Mouse (Mus musculus) midbrain, embryonic 16.5 days (tissue): ENCODE results near the gene Tgif1. TPM values are rescaled to one million over a fixed set of nuclear protein-coding genes. Genes with fewer than 3 reads are reported as not detected.

Experiments used
- ATAC-seq: fragments of 200-750 bp; cut with Nextera tagmentation; 2 replicates; pipeline ENCODE4 v1.8.0; 2017; ENCODE audit warnings: moderate TSS enrichment
- H3K27ac ChIP-seq: fragments of 300-500 bp; sonication (generic); 2 replicates; pipeline ENCODE4 v1.5.1; 2014; ENCODE audit warnings: mild to moderate bottlenecking, low read length, mixed read lengths
- H3K27me3 ChIP-seq: fragments of 300-500 bp; sonication (generic); 2 replicates; pipeline ENCODE4 v1.6.1; 2014; ENCODE audit warnings: low read depth, low read length, mixed read lengths; ENCODE audit not compliant: control insufficient read depth, insufficient read depth
- H3K36me3 ChIP-seq: fragments of 300-500 bp; sonication (generic); 2 replicates; pipeline ENCODE4 v1.6.1; 2014; ENCODE audit warnings: mild to moderate bottlenecking, low read length, moderate library complexity, mixed read lengths; ENCODE audit not compliant: control insufficient read depth, insufficient read depth
- H3K4me1 ChIP-seq: fragments of 300-500 bp; sonication (generic); 2 replicates; pipeline ENCODE4 v1.6.1; 2014; ENCODE audit warnings: mild to moderate bottlenecking, low read length, mixed read lengths; ENCODE audit not compliant: control insufficient read depth, insufficient read depth
- H3K4me2 ChIP-seq: fragments of 300-500 bp; sonication (generic); 2 replicates; pipeline ENCODE4 v1.6.1; 2014; ENCODE audit warnings: mild to moderate bottlenecking, low read length, mixed read lengths
- H3K4me3 ChIP-seq: fragments of 300-500 bp; sonication (generic); 2 replicates; pipeline ENCODE4 v1.5.1; 2014; ENCODE audit warnings: low read depth, mild to moderate bottlenecking, low read length, moderate library complexity, mixed read lengths
- H3K9ac ChIP-seq: fragments of 300-500 bp; sonication (generic); 2 replicates; pipeline ENCODE4 v1.6.1; 2014; ENCODE audit warnings: low read depth, low read length, mixed read lengths
- H3K9me3 ChIP-seq: fragments of 300-500 bp; sonication (generic); replicated peaks from 2 replicates; pipeline ENCODE4 v1.6.1; 2014; ENCODE audit warnings: mild to moderate bottlenecking, low read length, mixed read lengths; ENCODE audit not compliant: control insufficient read depth, poor library complexity, severe bottlenecking
- WGBS: fragments of 180-500 bp; shearing (Covaris S2); extraction: QIAGEN DNeasy Blood & Tissue Kit; methylation state at CpG from one replicate; pipeline ENCODE4 v1.1.7; 2014; 5-methylcytosine and 5-hydroxymethylcytosine counted together
- polyA plus RNA-seq: library from polyadenylated mRNA; unstranded; fragments of >200 nt; fragmentation: Nextera tagmentation; extraction: Ambion mirVana; gene quantifications from 2 replicates; pipeline ENCODE4 v1.2.1, GENCODE M21; 2015

Gene Tgif1
- polyA plus RNA-seq, 1 experiment from 2014 or later, result 8.2 TPM

- no peaks in the 10 kb centered on the region for H3K27me3 ChIP-seq
- no peak overlapping the region for H3K4me3 ChIP-seq
- H3K4me1 ChIP-seq, result no peaks in the 10 kb centered on the region
- no peaks in the 10 kb centered on the region for H3K36me3 ChIP-seq
- ATAC-seq, result no peak
- WGBS, result 81% methylated on average over 16 of the region's 16 CpGs
- H3K9me3 ChIP-seq, result no peaks in the 10 kb centered on the region
- no peak overlapping the region for H3K4me2 ChIP-seq
- no peak overlapping the region for H3K27ac ChIP-seq
- no peak overlapping the region for H3K9ac ChIP-seq
These were observed 33.5 kb upstream of the Tgif1 start for GRCm38 (mm10) chr17:70886641-70887391.

GRCm38 (mm10) chr17:70885868-70886267, 32.5 kb upstream of the Tgif1 start:
- Histone ChIP-seq H3K27ac (no peak overlapping the region), H3K4me1 (no peaks in the 10 kb centered on the region), H3K4me3 (no peak overlapping the region), H3K4me2 (no peak overlapping the region), H3K27me3 (no peaks in the 10 kb centered on the region), H3K9ac (no peak overlapping the region), H3K9me3 (no peaks in the 10 kb centered on the region), H3K36me3 (no peaks in the 10 kb centered on the region)
- WGBS, result 84% methylated on average over 5 of the region's 5 CpGs
- no peak for ATAC-seq

- Histone ChIP-seq H3K27ac (no peak overlapping the region), H3K9ac (no peak overlapping the region), H3K9me3 (no peaks in the 10 kb centered on the region), H3K4me3 (no peak overlapping the region), H3K4me2 (no peak overlapping the region), H3K27me3 (no peaks in the 10 kb centered on the region), H3K36me3 (no peaks in the 10 kb centered on the region), H3K4me1 (no peaks in the 10 kb centered on the region)
- no peak for ATAC-seq
- 76% methylated on average over 10 of the region's 10 CpGs for WGBS
These were observed 28.6 kb upstream of the Tgif1 start for GRCm38 (mm10) chr17:70881934-70882333.

GRCm38 (mm10) chr17:70881194-70881593, 27.8 kb upstream of the Tgif1 start:
- Histone ChIP-seq H3K36me3 (no peaks in the 10 kb centered on the region), H3K9me3 (no peaks in the 10 kb centered on the region), H3K4me2 (no peak overlapping the region), H3K9ac (no peak overlapping the region), H3K4me3 (no peak overlapping the region), H3K4me1 (no peaks in the 10 kb centered on the region), H3K27me3 (no peaks in the 10 kb centered on the region), H3K27ac (no peak overlapping the region)
- 16% methylated on average over 7 of the region's 7 CpGs for WGBS
- no peak for ATAC-seq

GRCm38 (mm10) chr17:70878237-70878636, 24.9 kb upstream of the Tgif1 start:
- Histone ChIP-seq H3K4me1 (no peaks in the 10 kb centered on the region), H3K9me3 (no peaks in the 10 kb centered on the region), H3K27ac (no peak overlapping the region), H3K27me3 (no peaks in the 10 kb centered on the region), H3K9ac (no peak overlapping the region), H3K4me2 (no peak overlapping the region), H3K36me3 (no peaks in the 10 kb centered on the region), H3K4me3 (no peak overlapping the region)
- ATAC-seq, result no peak

- ATAC-seq, result 0 out of 2 replicates have a peak, but pooled peaks have one; percentile 23
- Histone ChIP-seq H3K4me1 (peaks cover 10% of the 10 kb centered on the region), H3K4me2 (peak overlapping the region; percentile 64), H3K27me3 (no peaks in the 10 kb centered on the region), H3K9me3 (no peaks in the 10 kb centered on the region), H3K27ac (no peak overlapping the region), H3K36me3 (no peaks in the 10 kb centered on the region), H3K9ac (peak overlapping the region; percentile 51), H3K4me3 (peak overlapping the region; percentile 36)
- WGBS, result 27% methylated on average over 7 of the region's 7 CpGs
These were observed 20.4 kb upstream of the Tgif1 start for GRCm38 (mm10) chr17:70873778-70874124.

GRCm38 (mm10) chr17:70872936-70873777, 19.8 kb upstream of the Tgif1 start:
- H3K36me3 ChIP-seq, result no peaks in the 10 kb centered on the region
- H3K4me1 ChIP-seq, result peaks cover 10% of the 10 kb centered on the region
- H3K4me2 ChIP-seq, result peak overlapping the region; percentile 64
- peak; percentile 70 for ATAC-seq
- no peaks in the 10 kb centered on the region for H3K27me3 ChIP-seq
- peak overlapping the region; percentile 51 for H3K9ac ChIP-seq
- no peaks in the 10 kb centered on the region for H3K9me3 ChIP-seq
- peak overlapping the region; percentile 36 for H3K4me3 ChIP-seq
- peak overlapping the region; percentile 61 for H3K27ac ChIP-seq
- 10% methylated on average over 21 of the region's 21 CpGs for WGBS

- WGBS, result 3% methylated on average over 14 of the region's 14 CpGs
- H3K9me3 ChIP-seq, result no peaks in the 10 kb centered on the region
- peak; percentile 90 for ATAC-seq
- H3K27me3 ChIP-seq, result no peaks in the 10 kb centered on the region
- no peak overlapping the region; the same call in 1 of the 2 replicates for H3K27ac ChIP-seq
- peaks cover 10% of the 10 kb centered on the region for H3K4me1 ChIP-seq
- peak overlapping the region; percentile 64 for H3K4me2 ChIP-seq
- H3K4me3 ChIP-seq, result no peak overlapping the region
- no peaks in the 10 kb centered on the region for H3K36me3 ChIP-seq
- H3K9ac ChIP-seq, result no peak overlapping the region
These were observed 19.0 kb upstream of the Tgif1 start for GRCm38 (mm10) chr17:70872094-70872929.
